Mouse (Mus musculus) megakaryocyte progenitor cell, adult 5-6 weeks (primary cell): ENCODE results near the gene Rps21. TPM values are rescaled to one million over a fixed set of nuclear protein-coding genes. Genes with fewer than 3 reads are reported as not detected.

Experiments used
- ATAC-seq: replicated peaks from 2 replicates; pipeline ENCODE4 v1.8.0; 2016; ENCODE audit warnings: mild to moderate bottlenecking, moderate TSS enrichment, inconsistent platforms; ENCODE audit not compliant: poor library complexity
- total RNA-seq, 2 experiments: library from RNA; stranded (forward) in 1 of 2; stranded (reverse) in 1 of 2; fragments of 157-497, 149-512 nt in 1 of 2; fragments of 200-1000 nt in 1 of 2; gene quantifications; 2 replicates each; pipeline versions ENCODE4 v1.2.3 to v1.2.4; 2015 to 2017

The Rps21 gene
- total RNA-seq, 2 experiments from 2014 or later, result 1,700 to 3,717 TPM

- ATAC-seq, result no peak
Measured at GRCm38 (mm10) chr2:180279321-180279720, 22.1 kb downstream of the Rps21 start.

- no peak for ATAC-seq
Measured at GRCm38 (mm10) chr2:180288966-180289365, 31.8 kb downstream of the Rps21 start.

- ATAC-seq, result no peak
Measured at GRCm38 (mm10) chr2:180289440-180290108, 32.4 kb downstream of the Rps21 start, which contains the start of gene Rbbp8nl. Gene Rbbp8nl (minus strand): TSS chr2:180289879.

GRCm38 (mm10) chr2:180290503-180290902 is 33.3 kb downstream of the Rps21 start:
- no peak for ATAC-seq

- ATAC-seq, result no peak
Measured at GRCm38 (mm10) chr2:180291566-180291965, 34.4 kb downstream of the Rps21 start.

GRCm38 (mm10) chr2:180292026-180292425 is 34.8 kb downstream of the Rps21 start:
- ATAC-seq, result no peak

- ATAC-seq, result no peak
Measured at GRCm38 (mm10) chr2:180292906-180293305, 35.7 kb downstream of the Rps21 start.

GRCm38 (mm10) chr2:180300252-180300651 is 43.1 kb downstream of the Rps21 start:
- ATAC-seq, result no peak

- ATAC-seq, result no peak
Measured at GRCm38 (mm10) chr2:180300771-180301170, 43.6 kb downstream of the Rps21 start.

- no peak for ATAC-seq
Measured at GRCm38 (mm10) chr2:180302201-180302600, 45.0 kb downstream of the Rps21 start.

GRCm38 (mm10) chr2:180303468-180303867 is 46.3 kb downstream of the Rps21 start:
- ATAC-seq, result no peak

- no peak for ATAC-seq
Measured at GRCm38 (mm10) chr2:180304554-180304953, 47.4 kb downstream of the Rps21 start.

- no peak for ATAC-seq
Measured at GRCm38 (mm10) chr2:180305490-180305889, 48.3 kb downstream of the Rps21 start.

GRCm38 (mm10) chr2:180306009-180306408 is 48.8 kb downstream of the Rps21 start:
- no peak for ATAC-seq

GRCm38 (mm10) chr2:180306423-180307168 is 49.4 kb downstream of the Rps21 start:
- no peak for ATAC-seq

GRCm38 (mm10) chr2:180307680-180308079 is 50.5 kb downstream of the Rps21 start:
- no peak for ATAC-seq

Other genes with a start within 250 kb of the Rps21 start
- gene Lsm14b, start 232.4 kb upstream of the Rps21 start, total RNA-seq (2015), result 8.3 and 9.7 TPM in 2 replicates
- gene Lsm14b, start 232.4 kb upstream of the Rps21 start, total RNA-seq (2017), result 23.5 and 23.9 TPM in 2 replicates
- 355 and 392 TPM in 2 replicates for gene Psma7, start 214.9 kb upstream of the Rps21 start, total RNA-seq (2015)
- gene Psma7, start 214.9 kb upstream of the Rps21 start, total RNA-seq (2017), result 426 and 445 TPM in 2 replicates
- 1.1 and 2.1 TPM in 2 replicates for gene Ss18l1, start 214.9 kb upstream of the Rps21 start, total RNA-seq (2015)
- 2.5 and 2.6 TPM in 2 replicates for gene Ss18l1, start 214.9 kb upstream of the Rps21 start, total RNA-seq (2017)
- 6.4 and 9.3 TPM in 2 replicates for gene Mtg2, start 186.8 kb upstream of the Rps21 start, total RNA-seq (2015)
- gene Mtg2, start 186.8 kb upstream of the Rps21 start, total RNA-seq (2017), result 12.2 and 14.0 TPM in 2 replicates
- not detected in 2 replicates for gene Hrh3, start 152.9 kb upstream of the Rps21 start, total RNA-seq (2015)
- gene Hrh3, start 152.9 kb upstream of the Rps21 start, total RNA-seq (2017), result not detected in 2 replicates
- gene Osbpl2, start 138.1 kb upstream of the Rps21 start, total RNA-seq (2015), result 20.0 and 22.2 TPM in 2 replicates
- 35.8 and 40.8 TPM in 2 replicates for gene Osbpl2, start 138.1 kb upstream of the Rps21 start, total RNA-seq (2017)
- 67.6 and 85.2 TPM in 2 replicates for gene Adrm1, start 85.9 kb upstream of the Rps21 start, total RNA-seq (2015)
- 52.9 and 84.5 TPM in 2 replicates for gene Adrm1, start 85.9 kb upstream of the Rps21 start, total RNA-seq (2017)
- 0.07 and 2.1 TPM in 2 replicates for gene Lama5, start 31.5 kb upstream of the Rps21 start, total RNA-seq (2015)
- 0.03 and 0.08 TPM in 2 replicates for gene Lama5, start 31.5 kb upstream of the Rps21 start, total RNA-seq (2017)
- gene Cables2, start 16.1 kb downstream of the Rps21 start, total RNA-seq (2015), result 12.6 and 15.1 TPM in 2 replicates
- gene Cables2, start 16.1 kb downstream of the Rps21 start, total RNA-seq (2017), result 9.9 and 12.7 TPM in 2 replicates
- gene Rbbp8nl, start 32.5 kb downstream of the Rps21 start, total RNA-seq (2015), result not detected in 2 replicates
- gene Rbbp8nl, start 32.5 kb downstream of the Rps21 start, total RNA-seq (2017), result not detected in 2 replicates
- not detected in 2 replicates for gene Gata5, start 77.3 kb downstream of the Rps21 start, total RNA-seq (2015)
- gene Gata5, start 77.3 kb downstream of the Rps21 start, total RNA-seq (2017), result not detected in 2 replicates
- 25.0 and 26.8 TPM in 2 replicates for gene Slco4a1, start 198.9 kb downstream of the Rps21 start, total RNA-seq (2015)
- gene Slco4a1, start 198.9 kb downstream of the Rps21 start, total RNA-seq (2017), result 12.2 and 13.7 TPM in 2 replicates
- not detected in 2 replicates for gene Ntsr1, start 242.6 kb downstream of the Rps21 start, total RNA-seq (2015)
- gene Ntsr1, start 242.6 kb downstream of the Rps21 start, total RNA-seq (2017), result not detected in 2 replicates